Mouse (Mus musculus): Measurements from ENCODE around the gene Hsp90aa1.
A peak's percentile ranks its signal among the peaks of the same experiment; 100 is the strongest.
"Not testable (repeated sequence)": the region's sequence is repeated elsewhere in the genome, so short reads cannot be mapped to it uniquely, and the experiment has no call there.

The Hsp90aa1 gene

GRCm38 (mm10) chr12:110698523-110699170, 3.9 kb downstream of the Hsp90aa1 start:
- peak; percentile 35 for DNase-seq (ENCODE audit: low read depth, low spot score)

DNA sequence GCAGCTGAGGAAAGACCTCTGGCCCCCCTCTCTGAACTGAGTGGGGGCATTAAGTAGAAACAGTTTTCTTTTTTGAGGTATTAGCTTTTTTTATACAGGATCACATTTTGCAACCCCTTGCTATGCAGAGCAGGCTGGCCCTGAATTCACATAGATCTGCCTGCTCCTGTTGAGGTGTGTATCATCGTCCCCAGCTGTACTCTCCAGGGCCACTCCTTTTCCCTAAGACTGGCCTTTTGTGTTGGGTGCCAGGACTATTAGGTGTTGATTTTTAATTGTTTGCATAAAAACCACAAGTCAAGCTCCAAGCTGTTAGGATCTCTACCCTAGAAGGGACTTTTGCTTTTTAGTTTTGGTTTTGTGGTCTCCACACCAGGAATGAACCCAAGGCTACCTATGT, 4.4 kb downstream of the Hsp90aa1 start:
- DNase-seq (ENCODE audit: low read depth, low spot score), result no peak

- DNase-seq (ENCODE audit: low read depth, low spot score), result no peak
These were observed 5.1 kb downstream of the Hsp90aa1 start for GRCm38 (mm10) chr12:110697457-110697856.

- DNase-seq (ENCODE audit: low read depth, low spot score), result no peak
These were observed 5.5 kb downstream of the Hsp90aa1 start for GRCm38 (mm10) chr12:110696975-110697400.

DNA sequence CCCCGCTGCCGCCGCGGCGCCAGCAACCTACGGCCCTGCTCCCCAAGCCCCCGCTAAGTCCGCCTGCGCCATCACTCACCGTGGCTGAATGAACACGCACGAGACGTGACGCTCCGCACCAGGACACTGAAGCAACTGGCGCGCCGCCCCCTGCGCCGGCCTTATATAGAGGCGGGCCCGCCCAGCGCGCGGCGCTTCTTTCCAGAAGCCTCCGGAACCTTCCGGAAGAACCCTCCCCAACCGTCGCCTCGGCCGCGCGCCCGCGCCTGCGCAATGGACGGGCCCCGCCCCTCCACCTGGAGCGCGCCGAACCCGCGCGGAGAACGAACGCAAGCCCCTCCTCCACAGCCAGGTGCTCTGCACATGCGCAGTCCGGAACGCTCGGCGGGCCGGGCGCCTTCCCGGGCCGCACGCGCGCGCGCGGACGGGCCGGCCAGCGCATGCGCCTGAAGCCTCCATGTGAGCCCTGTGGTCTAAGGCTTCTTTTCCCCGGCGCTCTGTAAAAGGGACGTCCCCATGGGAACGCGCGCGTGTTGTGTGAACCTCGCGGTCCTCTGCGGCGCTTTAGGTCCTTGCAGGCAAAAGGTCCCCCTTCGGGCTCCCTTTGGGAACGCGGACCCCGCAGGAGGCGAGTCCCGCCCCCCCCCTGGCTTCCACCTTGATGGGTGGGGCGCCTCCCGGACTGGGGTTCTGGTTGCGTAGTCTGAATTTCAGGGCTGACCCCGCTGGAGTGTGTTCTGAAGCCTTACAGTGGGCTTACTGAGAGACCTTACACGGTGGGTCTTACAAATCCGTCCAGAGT, 6.2 kb downstream of the Hsp90aa1 start:
- DNase-seq (ENCODE audit: low read depth, low spot score), result peak; percentile 99

DNA sequence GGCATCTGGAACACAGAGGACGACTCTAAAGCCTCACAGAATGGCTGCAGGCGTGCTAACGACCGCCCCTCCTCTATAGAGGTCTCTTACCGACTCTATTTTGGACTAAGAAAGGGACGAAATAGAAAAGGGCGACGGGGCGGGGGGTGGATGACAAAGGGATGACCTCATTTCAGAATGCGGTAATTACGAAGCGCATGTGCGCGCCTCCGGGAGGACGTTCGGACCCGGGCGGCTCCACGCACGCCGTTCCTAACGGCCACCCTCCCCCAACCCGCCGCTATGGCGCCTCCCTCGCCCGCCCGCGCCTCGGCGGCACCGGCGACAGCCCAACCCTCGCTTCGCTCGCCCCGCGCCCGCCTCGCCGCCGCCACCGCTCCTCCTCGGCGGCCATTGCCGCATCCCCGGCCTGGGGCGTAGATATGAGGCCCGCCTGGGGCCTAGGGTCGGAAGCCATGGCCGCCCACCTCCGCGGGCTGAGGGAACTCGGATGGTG, 6.8 kb downstream of the Hsp90aa1 start:
- peak; percentile 78 for DNase-seq (ENCODE audit: low read depth, low spot score)

GRCm38 (mm10) chr12:110693378-110693777, 9.2 kb downstream of the Hsp90aa1 start:
- DNase-seq (ENCODE audit: low read depth, low spot score), result not testable (repeated sequence)

- DNase-seq (ENCODE audit: low read depth, low spot score), result peak; percentile 32
These were observed 12.4 kb downstream of the Hsp90aa1 start for GRCm38 (mm10) chr12:110689919-110690643.

- DNase-seq (ENCODE audit: low read depth, low spot score), result not testable (repeated sequence)
These were observed 13.6 kb downstream of the Hsp90aa1 start for GRCm38 (mm10) chr12:110688921-110689320.

GRCm38 (mm10) chr12:110687894-110688734, 14.4 kb downstream of the Hsp90aa1 start:
- no peak for DNase-seq (ENCODE audit: low read depth, low spot score)

DNA sequence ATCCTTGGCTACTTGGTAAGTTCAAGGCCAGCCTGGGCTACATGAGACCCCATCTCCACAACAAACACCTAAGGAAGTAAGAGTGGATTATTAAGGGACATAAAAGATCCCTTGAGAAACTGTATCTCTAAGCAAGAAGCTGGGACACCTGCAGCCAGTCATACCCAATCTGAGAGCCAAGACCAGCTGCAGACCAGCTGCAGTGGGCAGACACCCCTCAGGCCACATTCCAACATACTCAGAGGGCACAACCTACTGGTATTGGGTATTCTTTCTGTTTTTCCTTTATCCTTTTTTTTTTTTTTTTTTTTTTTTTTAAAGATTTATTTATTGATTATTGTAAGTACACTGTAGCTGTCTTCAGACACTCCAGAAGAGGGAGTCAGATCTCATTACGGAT, 18.9 kb downstream of the Hsp90aa1 start:
- DNase-seq (ENCODE audit: low read depth, low spot score), result no peak

DNA sequence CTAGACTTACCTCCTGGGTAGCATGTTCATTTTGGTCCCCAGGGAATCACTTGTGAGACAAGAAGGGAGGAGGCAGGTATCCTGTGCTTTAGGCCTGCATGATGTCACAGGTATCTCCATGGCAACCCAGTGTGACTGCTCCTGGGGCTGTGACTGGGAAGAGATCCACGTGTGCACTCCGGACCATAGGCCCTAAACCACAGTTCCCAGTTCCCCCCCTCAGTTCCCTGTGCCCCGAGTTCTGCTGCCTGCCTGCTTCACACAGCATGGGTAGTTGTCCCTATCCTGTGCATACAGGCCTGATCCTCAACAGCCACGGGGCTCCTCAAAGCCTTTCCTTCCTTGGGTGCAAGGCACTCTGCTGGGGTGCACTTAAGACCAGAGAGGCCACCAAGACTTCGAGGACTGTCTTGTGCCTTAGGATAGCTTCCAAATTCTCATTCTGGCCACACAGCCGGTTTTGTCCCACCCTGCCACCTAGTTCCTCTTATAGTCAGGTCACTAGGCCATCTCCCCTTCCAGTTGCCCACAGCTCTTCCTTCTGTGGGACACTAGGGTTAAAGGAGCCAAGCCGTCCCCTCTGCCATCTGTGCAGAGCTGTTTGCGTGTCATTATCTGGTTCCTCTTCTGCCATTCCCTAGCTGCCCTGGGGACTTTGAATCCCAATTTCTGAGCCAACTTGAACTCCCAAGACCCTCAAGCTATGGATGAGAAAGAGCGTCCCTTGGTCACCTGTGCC, 19.8 kb downstream of the Hsp90aa1 start, which contains the start of gene 1700001K19Rik:
Gene 1700001K19Rik (minus strand): TSS at position 59 of the 739 bp plus-strand sequence.
- DNase-seq (ENCODE audit: low read depth, low spot score), result no peak

- DNase-seq (ENCODE audit: low read depth, low spot score), result no peak
These were observed 20.6 kb downstream of the Hsp90aa1 start for GRCm38 (mm10) chr12:110681878-110682277.

DNA sequence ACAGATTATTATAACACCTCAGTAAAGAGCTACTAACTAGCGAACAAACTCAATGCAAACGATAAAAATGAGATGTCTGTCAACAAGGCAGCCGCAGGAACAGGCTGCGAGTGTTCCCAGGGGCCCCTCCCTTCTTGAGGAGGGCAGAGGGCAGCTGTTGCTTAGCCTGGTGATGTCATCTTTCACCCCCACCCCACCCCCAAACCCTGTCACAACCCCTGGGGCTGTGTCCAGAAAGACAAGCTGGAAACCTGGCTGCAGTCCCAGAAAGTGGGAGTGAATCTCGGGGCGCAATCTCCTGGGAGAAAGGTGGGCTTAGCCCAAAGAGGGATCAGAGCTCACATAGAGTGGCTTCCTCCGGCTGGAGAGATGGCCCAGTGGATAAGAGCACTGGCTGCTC, 21.3 kb downstream of the Hsp90aa1 start:
- no peak for DNase-seq (ENCODE audit: low read depth, low spot score)

DNA sequence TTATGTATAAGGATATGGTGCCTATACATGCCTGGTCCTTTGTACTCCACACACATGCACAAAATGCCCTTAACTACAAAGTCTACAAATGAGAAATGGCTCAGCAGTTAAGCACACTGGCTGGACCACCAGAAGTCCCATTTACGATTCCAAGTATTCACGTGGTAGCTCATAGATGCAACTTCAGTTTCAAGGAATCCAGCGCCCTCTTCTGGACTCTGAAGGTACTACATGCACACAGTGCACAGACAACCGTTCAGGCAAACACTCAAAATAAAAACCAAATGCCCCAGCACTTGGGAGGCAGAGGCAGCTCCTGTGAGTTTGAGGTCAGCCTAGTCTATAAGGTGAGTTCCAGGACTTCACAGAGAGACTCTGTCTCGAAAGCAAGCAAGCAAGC, 28.3 kb downstream of the Hsp90aa1 start:
- peak; percentile 56 for DNase-seq (ENCODE audit: low read depth, low spot score)

- no peak for DNase-seq (ENCODE audit: low read depth, low spot score)
These were observed 35.0 kb downstream of the Hsp90aa1 start for GRCm38 (mm10) chr12:110667466-110668077.

GRCm38 (mm10) chr12:110661746-110662145, 40.8 kb downstream of the Hsp90aa1 start:
- DNase-seq (ENCODE audit: low read depth, low spot score), result no peak

GRCm38 (mm10) chr12:110651464-110651863, 51.1 kb downstream of the Hsp90aa1 start:
- no peak for DNase-seq (ENCODE audit: low read depth, low spot score)

- no peak for DNase-seq (ENCODE audit: low read depth, low spot score)
These were observed 52.3 kb downstream of the Hsp90aa1 start for GRCm38 (mm10) chr12:110650241-110650641.

Measured in CD4-positive, CD25-positive, alpha-beta regulatory T cell, adult 2 months (primary cell).